Mouse (Mus musculus) heart, postnatal 14 days (tissue): Measurements from ENCODE around the gene Yipf4. TPM values are rescaled to one million over a fixed set of nuclear protein-coding genes. Genes with fewer than 3 reads are reported as not detected.
"Not testable (repeated sequence)": the region's sequence is repeated elsewhere in the genome, so short reads cannot be mapped to it uniquely, and the experiment has no call there.

Experiments used
- DNase-seq, 2 experiments: peaks; one replicate each; pipeline ENCODE4 v3.0.0; 2021 to 2022
- intact Hi-C: fragments of 180-260 bp; cut with DNase I; formaldehyde crosslinking; loops from one replicate; pipeline ENCODE4 v1.15.1; 2025
- long read RNA-seq, 2 experiments: library from polyadenylated mRNA; stranded (forward); transcript quantifications; one replicate each; pipeline ENCODE4 v2.0.0; 2021
- total RNA-seq, 2 experiments: library from RNA; stranded (reverse); gene quantifications; 2 replicates each; pipeline ENCODE4 v1.2.3; 2021

Gene Yipf4
- total RNA-seq, result 10 to 100 TPM; 70.1 to 76.6 TPM
- long read RNA-seq, experiment 1, transcript Yipf4-201 (6 exons, 2,133 nt), result major isoform, 93 of 98 reads
- long read RNA-seq, experiment 1, partial matches to known transcripts, result 1 of 98 reads
- long read RNA-seq, experiment 1, other reads (novel, unspliced or antisense), result 4 of 98 reads
- long read RNA-seq, experiment 2, transcript Yipf4-201 (6 exons, 2,133 nt), result major isoform, 91 of 94 reads
- long read RNA-seq, experiment 2, partial matches to known transcripts, result 2 of 94 reads
- long read RNA-seq, experiment 2, other reads (novel, unspliced or antisense), result 1 of 94 reads

- intact Hi-C loops, result loop anchor here (2.0 to 10.0 kb wide), 2 partner anchors 40 to 94 kb away; partner anchors contain the start of genes Birc6 and Slc30a6
- DNase-seq, result peak; percentile 96 to 97
Observed at GRCm38 (mm10) chr17:74489024-74489900, at the start of gene Yipf4. Gene Yipf4 (plus strand): TSS chr17:74489493.

- no peak for DNase-seq
- intact Hi-C loops, result no loop called here
Observed at GRCm38 (mm10) chr17:74440486-74440885, 48.8 kb upstream of the Yipf4 start.

GRCm38 (mm10) chr17:74449776-74450175 lies 39.5 kb upstream of the Yipf4 start:
- intact Hi-C loops, result no loop called here
- no peak for DNase-seq

GRCm38 (mm10) chr17:74453928-74454327 lies 35.4 kb upstream of the Yipf4 start:
- DNase-seq, result no peak
- intact Hi-C loops, result no loop called here

GRCm38 (mm10) chr17:74454660-74455059 lies 34.6 kb upstream of the Yipf4 start:
- intact Hi-C loops, result no loop called here
- no peak for DNase-seq

GRCm38 (mm10) chr17:74455426-74455825 lies 33.9 kb upstream of the Yipf4 start:
- no peak for DNase-seq
- intact Hi-C loops, result no loop called here

GRCm38 (mm10) chr17:74456825-74457224 lies 32.5 kb upstream of the Yipf4 start:
- intact Hi-C loops, result no loop called here
- no peak for DNase-seq

- DNase-seq, result no peak
- intact Hi-C loops, result no loop called here
Observed at GRCm38 (mm10) chr17:74457972-74458677, 31.2 kb upstream of the Yipf4 start.

- no peak for DNase-seq
Observed at GRCm38 (mm10) chr17:74458711-74459408, 30.4 kb upstream of the Yipf4 start, which contains the start of gene Nlrc4. Gene Nlrc4 (minus strand): TSS chr17:74459142.

GRCm38 (mm10) chr17:74463510-74463909 lies 25.8 kb upstream of the Yipf4 start:
- intact Hi-C loops, result no loop called here
- DNase-seq, result no peak

More at GRCm38 (mm10) chr17:74458711-74459408, 30.4 kb upstream of the Yipf4 start, which contains the start of gene Nlrc4:
- intact Hi-C loops, result no loop called here

- DNase-seq, intact Hi-C loops: not testable (repeated sequence)
Observed at GRCm38 (mm10) chr17:74467981-74468380, 21.3 kb upstream of the Yipf4 start.

- intact Hi-C loops, DNase-seq: not testable (repeated sequence)
Observed at GRCm38 (mm10) chr17:74470133-74470532, 19.2 kb upstream of the Yipf4 start.

GRCm38 (mm10) chr17:74480361-74481069 lies 8.8 kb upstream of the Yipf4 start:
- no peak for DNase-seq
- intact Hi-C loops, result loop anchor here (10.0 kb wide), 1 partner anchor 86 kb away; the partner anchor contains the start of gene Slc30a6

GRCm38 (mm10) chr17:74489901-74490220 lies 568 bp downstream of the Yipf4 start:
- DNase-seq, result no peak
- intact Hi-C loops, result loop anchor here (2.0 to 10.0 kb wide), 3 partner anchors 39 to 105 kb away; partner anchors contain the start of genes Birc6 and Slc30a6

- no peak for DNase-seq
- intact Hi-C loops, result loop anchor here (10.0 kb wide), 1 partner anchor 103 kb away; no protein-coding TSS in a partner anchor
Observed at GRCm38 (mm10) chr17:74491565-74491964, 2.3 kb downstream of the Yipf4 start.

GRCm38 (mm10) chr17:74500204-74500603 lies 10.9 kb downstream of the Yipf4 start:
- no peak for DNase-seq
- intact Hi-C loops, result no loop called here

GRCm38 (mm10) chr17:74501085-74501484 lies 11.8 kb downstream of the Yipf4 start:
- no peak for DNase-seq
- intact Hi-C loops, result no loop called here

GRCm38 (mm10) chr17:74507934-74508333 lies 18.6 kb downstream of the Yipf4 start:
- intact Hi-C loops, result no loop called here
- DNase-seq, result no peak

- intact Hi-C loops, result no loop called here
Observed at GRCm38 (mm10) chr17:74508600-74508999, 19.3 kb downstream of the Yipf4 start.

More at GRCm38 (mm10) chr17:74508600-74508999, 19.3 kb downstream of the Yipf4 start:
- no peak for DNase-seq
